Mouse (Mus musculus) small intestine, adult 2 months (tissue): Measurements from ENCODE around the gene Med10. TPM values are rescaled to one million over a fixed set of nuclear protein-coding genes. Genes with fewer than 3 reads are reported as not detected.

Experiments used
- H3K27ac ChIP-seq: fragments of 200-500 bp; 2 replicates; pipeline ENCODE4 v1.5.1; 2012; ENCODE audit warnings: low read depth, low read length, control low read depth, inconsistent platforms; ENCODE audit not compliant: insufficient read depth
- H3K27me3 ChIP-seq: fragments of 200-500 bp; 2 replicates; pipeline ENCODE4 v1.6.1; 2012; ENCODE audit warnings: mild to moderate bottlenecking, moderate library complexity, low read length, inconsistent platforms; ENCODE audit not compliant: control insufficient read depth, insufficient read depth
- H3K36me3 ChIP-seq: fragments of 200-500 bp; 2 replicates; pipeline ENCODE4 v1.6.1; 2012; ENCODE audit warnings: mild to moderate bottlenecking, low read length, control low read depth, inconsistent platforms; ENCODE audit not compliant: control insufficient read depth, insufficient read depth
- H3K4me1 ChIP-seq: fragments of 200-500 bp; 2 replicates; pipeline ENCODE4 v1.6.1; 2012; ENCODE audit warnings: low read length, inconsistent platforms, mixed read lengths; ENCODE audit not compliant: control insufficient read depth, insufficient read depth, insufficient read length
- H3K4me3 ChIP-seq: fragments of 200-500 bp; 2 replicates; pipeline ENCODE4 v1.5.1; 2012; ENCODE audit warnings: low read depth, mild to moderate bottlenecking, control low read depth, inconsistent platforms, low read length, moderate library complexity
- CTCF ChIP-seq: fragments of 200-500 bp; IDR thresholded peaks from 2 replicates; pipeline ENCODE4 v1.5.1; 2012; ENCODE audit warnings: low read depth, mild to moderate bottlenecking, control low read depth, inconsistent platforms, low read length, moderate library complexity, mixed read lengths; ENCODE audit not compliant: insufficient replicate concordance, insufficient read length; ENCODE audit errors: extremely low read depth
- POLR2A ChIP-seq: fragments of 200-500 bp; IDR thresholded peaks from 2 replicates; pipeline ENCODE4 v1.6.1; 2012; ENCODE audit warnings: low read depth, mild to moderate bottlenecking, control low read depth, inconsistent platforms, low read length, moderate library complexity
- WGBS: fragments of 180-500 bp; shearing (Covaris S2); methylation state at CpG from one replicate; pipeline ENCODE4 v1.1.7; 2018; 5-methylcytosine and 5-hydroxymethylcytosine counted together
- polyA plus RNA-seq: library from polyadenylated mRNA; depleted of rRNA; stranded (reverse); fragments of >200 nt; gene quantifications from 2 replicates; pipeline ENCODE4 v1.2.3, GENCODE M21; 2012; rRNA removed

Med10 gene
- polyA plus RNA-seq: 10.2 and 19.1 TPM in 2 replicates

DNA sequence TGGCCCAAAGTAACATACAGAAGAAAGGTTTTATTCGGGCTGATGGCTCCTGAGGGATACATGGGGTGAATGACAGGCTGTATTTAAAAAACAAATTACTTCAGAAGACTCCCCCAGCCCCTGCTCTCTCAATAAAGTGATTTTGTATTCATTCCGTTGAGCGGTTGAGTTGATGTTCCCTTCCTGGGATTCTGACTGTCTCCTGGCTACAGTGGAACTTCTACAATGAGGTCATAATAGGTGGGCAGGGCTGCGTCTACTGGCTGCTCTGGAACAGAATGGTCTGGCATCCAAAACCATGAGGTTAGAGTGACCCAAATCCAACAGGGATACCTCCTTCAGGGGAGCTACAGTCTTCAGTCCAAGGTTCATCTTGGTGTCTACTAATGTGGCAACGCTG, at the start of gene Med10:
Med10 (plus strand) TSS at position 301 of the 400 bp plus-strand sequence.
- no peak for TF ChIP-seq POLR2A
- no peak for TF ChIP-seq CTCF
- Histone ChIP-seq H3K36me3 (no peaks in the 10 kb centered on the region), H3K4me1 (no peaks in the 10 kb centered on the region), H3K27me3 (no peaks in the 10 kb centered on the region), H3K27ac (no peak within 1 kb of the TSS), H3K4me3 (no peak within 1 kb of the TSS)
- 79% methylated on average over 5 of the region's 5 CpGs for WGBS

DNA sequence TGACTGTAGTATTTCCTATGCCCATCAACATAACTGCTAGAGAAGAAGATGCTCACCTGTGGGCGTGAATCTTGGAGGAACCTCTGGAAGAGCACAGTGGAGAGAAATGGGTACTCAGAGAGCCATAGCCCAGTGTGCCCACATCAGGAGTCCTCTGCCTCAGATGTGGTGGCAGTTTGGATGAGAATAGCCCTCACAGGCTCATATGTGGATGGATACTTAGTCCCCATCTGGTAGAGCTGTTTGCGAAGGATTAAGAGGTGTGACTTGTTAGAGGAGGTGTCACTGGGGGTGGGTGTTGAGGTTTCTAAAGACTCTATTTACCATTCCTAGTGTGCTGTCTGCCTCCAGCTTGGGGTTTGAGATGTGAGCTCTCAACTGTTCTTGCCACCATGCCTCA, 49.3 kb upstream of the Med10 start:
- no peak overlapping the region for H3K27ac ChIP-seq
- no peaks in the 10 kb centered on the region for H3K27me3 ChIP-seq
- no peaks in the 10 kb centered on the region for H3K4me1 ChIP-seq
- H3K36me3 ChIP-seq: no peaks in the 10 kb centered on the region
- H3K4me3 ChIP-seq: no peak overlapping the region
- TF ChIP-seq CTCF: no peak
- TF ChIP-seq POLR2A: no peak
- WGBS: 60% methylated on average over 2 of the region's 2 CpGs

DNA sequence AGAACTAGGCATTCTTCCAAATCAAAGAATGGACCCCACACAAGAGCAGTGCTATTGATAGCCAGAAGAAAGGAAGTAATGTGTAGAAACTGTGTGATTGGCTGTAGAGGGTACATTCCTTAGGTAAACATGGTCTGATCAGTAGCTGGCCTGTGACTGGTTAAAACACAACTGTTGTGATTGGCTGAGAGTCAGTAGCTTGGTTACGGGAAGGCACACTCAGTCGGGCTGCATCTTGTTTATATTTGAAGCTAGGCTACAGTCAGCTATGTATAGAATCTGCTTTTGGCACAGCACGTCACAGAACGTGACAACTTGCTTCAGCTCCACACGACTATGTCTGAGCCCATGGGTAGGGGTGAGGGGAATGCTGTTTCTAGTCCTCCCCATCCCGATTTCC, 43.2 kb upstream of the Med10 start:
- Histone ChIP-seq H3K36me3 (no peaks in the 10 kb centered on the region), H3K27ac (no peak overlapping the region), H3K27me3 (no peaks in the 10 kb centered on the region), H3K4me1 (no peaks in the 10 kb centered on the region), H3K4me3 (no peak overlapping the region)
- TF ChIP-seq POLR2A (no peak), CTCF (no peak)
- 69% methylated on average over 6 of the region's 6 CpGs for WGBS

DNA sequence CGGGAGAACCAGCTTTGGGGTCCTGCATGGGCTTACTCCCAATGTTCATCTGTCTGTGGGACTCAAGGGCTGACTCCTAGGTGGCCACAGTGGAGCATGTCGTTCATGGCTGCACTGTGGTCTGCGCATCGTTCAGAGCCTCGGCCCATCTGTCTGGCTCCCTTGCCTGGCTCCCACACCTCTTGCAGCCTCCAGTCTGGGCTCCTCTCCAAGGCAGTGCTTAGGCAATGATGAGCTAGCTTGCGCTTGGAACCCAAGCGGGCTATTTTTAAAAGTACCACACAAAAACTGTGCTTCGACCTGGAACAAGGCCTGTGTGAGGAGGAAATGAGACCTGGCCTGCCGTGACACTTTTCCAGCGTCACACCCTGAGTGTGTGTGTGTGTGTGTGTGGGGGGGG, 40.8 kb upstream of the Med10 start:
- TF ChIP-seq CTCF (no peak), POLR2A (no peak)
- H3K27me3 ChIP-seq: no peaks in the 10 kb centered on the region
- H3K36me3 ChIP-seq: no peaks in the 10 kb centered on the region
- no peak overlapping the region for H3K27ac ChIP-seq
- H3K4me1 ChIP-seq: no peaks in the 10 kb centered on the region
- 72% methylated on average over 10 of the region's 10 CpGs for WGBS
- H3K4me3 ChIP-seq: no peak overlapping the region

DNA sequence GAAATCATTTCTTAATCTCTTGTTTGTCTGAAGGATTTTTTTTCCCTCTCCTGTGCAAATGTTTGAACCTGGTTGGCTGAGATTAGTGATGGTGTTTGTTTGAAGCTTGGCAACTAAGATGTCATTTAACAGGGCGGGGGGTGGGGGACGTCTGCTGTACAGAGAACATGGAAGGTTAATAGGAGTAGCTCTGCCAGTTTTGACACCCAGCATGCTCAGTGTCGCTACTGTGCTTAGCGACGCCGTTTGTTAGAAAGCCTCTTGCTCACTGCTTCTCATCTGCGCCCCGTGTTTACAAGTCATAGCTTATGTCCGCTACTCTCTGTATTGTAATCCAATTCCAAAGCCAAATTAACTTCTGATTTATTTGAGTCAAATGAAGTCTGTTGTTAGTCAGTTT, 37.5 kb upstream of the Med10 start:
- H3K4me3 ChIP-seq: no peak overlapping the region
- H3K27me3 ChIP-seq: no peaks in the 10 kb centered on the region
- no peak overlapping the region for H3K27ac ChIP-seq
- WGBS: 49% methylated on average over 9 of the region's 9 CpGs
- no peaks in the 10 kb centered on the region for H3K36me3 ChIP-seq
- no peaks in the 10 kb centered on the region for H3K4me1 ChIP-seq
- TF ChIP-seq CTCF: no peak
- TF ChIP-seq POLR2A: no peak

DNA sequence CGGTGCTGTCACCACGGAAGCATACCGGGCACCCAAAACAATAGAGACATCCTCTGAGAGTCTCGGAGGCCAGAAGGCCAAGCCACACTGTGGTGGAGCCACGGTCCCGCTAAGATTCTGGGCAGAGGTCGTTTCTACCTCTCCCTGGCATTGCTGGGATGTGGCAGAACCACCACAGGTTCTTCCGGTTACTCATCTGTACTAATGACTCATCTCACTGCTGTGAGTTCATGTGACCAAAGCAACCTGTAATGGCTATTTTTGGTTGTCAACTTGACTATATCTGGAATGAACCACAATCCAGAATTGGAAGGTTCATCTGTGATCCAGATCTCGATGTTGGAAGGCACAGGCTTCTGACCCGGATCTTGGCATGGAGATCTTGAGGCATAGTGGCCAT, 34.0 kb upstream of the Med10 start:
- Histone ChIP-seq H3K4me1 (no peaks in the 10 kb centered on the region), H3K4me3 (no peak overlapping the region), H3K36me3 (no peaks in the 10 kb centered on the region), H3K27ac (no peak overlapping the region), H3K27me3 (no peaks in the 10 kb centered on the region)
- 87% methylated on average over 10 of the region's 10 CpGs for WGBS
- no peak for TF ChIP-seq CTCF
- no peak for TF ChIP-seq POLR2A

DNA sequence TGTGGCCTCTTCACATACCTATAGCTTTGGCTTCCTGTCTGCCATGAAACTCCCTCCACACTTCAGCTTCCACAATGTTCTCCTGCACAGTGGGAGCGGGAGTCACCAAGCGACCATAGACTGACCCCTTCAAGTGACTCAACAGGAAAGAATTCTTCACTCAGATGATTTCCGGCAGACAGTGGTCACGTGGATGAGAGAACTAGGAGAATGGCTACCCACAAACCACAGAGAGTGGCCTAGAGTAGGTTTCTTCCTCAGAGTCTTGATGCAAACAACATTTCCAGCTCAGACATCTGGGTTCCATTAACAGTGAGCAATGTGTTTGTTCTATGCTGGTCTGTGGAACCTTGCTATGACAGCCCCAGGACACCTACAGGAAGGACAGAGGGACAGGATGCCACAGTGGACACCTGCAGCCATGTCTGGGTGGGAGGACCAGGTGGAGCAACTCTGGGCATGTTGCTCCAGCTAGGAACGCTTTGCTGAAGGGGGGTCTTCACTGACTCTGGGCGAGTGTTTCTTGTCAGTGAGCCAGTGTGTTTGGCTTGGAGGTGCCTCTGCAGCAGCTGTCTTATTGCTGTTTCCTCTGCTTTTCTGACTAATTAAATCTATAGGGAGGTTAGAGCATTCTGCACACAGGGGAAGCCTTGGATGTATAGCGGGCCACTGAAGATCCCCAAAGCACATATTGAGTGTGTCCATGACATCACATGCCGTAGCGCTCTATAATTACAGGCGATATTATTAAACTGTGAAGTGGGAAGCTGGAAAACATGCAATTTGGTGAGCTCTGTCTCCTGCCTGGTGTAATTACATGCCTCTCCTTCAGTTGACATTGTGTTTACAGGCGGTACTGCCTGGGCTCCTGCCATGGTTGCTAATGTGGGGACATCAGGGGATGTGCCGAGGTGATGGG, 31.4 kb upstream of the Med10 start:
- no peaks in the 10 kb centered on the region for H3K36me3 ChIP-seq
- no peaks in the 10 kb centered on the region for H3K4me1 ChIP-seq
- H3K27me3 ChIP-seq: no peaks in the 10 kb centered on the region
- no peak overlapping the region for H3K27ac ChIP-seq
- no peak for TF ChIP-seq POLR2A
- no peak for TF ChIP-seq CTCF
- WGBS: 81% methylated on average over 12 of the region's 12 CpGs
- no peak overlapping the region for H3K4me3 ChIP-seq
